Mouse (Mus musculus) hindlimb bud, embryonic 11.5 days (tissue): ENCODE results near the gene Mif4gd.
A peak's percentile ranks its signal among the peaks of the same experiment; 100 is the strongest.

Experiments used
- DNase-seq: peaks from one replicate; pipeline ENCODE4 v3.0.0-alpha.2; 2012; ENCODE audit warnings: low read depth, low spot score; ENCODE audit errors: extremely low spot score

Mif4gd gene

DNA sequence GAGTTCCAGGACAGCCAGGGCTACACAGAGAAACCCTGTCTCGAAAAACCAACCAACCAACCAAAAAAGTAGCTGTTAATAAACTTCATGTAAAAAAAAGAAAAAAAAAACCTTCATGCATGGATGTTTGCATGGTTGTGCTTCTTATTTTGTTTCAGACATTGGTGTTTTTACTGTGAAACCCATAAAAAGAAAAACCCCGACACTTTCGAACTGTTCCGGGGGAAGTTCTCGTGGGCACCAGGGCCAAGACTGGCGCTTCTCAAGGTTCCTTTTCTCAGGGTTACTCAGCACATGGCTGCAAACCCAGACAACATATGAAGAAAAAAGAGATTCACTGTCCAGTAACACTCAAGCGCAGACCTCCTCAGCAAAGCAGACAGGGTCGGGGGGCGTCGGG lies 20.1 kb upstream of the Mif4gd start:
- no peak for DNase-seq

DNA sequence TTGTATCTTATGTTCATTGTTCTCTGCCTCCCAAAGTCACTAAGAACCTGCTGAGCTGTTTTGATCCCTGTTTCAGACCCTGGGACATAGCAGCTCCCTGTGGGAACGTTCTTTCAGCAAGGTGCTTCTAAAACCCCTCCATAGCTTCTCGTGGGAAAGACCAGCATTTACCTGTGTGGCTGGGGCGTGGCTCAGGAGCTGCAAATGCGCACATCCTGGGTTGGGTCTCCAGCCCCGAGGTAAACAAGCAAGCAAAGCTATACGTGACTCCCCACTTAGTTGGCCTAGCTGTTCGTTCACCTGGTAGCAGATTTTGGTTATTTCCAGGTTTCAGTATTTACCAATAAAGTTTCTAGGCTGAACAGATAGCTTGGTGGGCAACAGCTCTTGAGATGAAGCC lies 19.5 kb upstream of the Mif4gd start:
- DNase-seq, result no peak

DNA sequence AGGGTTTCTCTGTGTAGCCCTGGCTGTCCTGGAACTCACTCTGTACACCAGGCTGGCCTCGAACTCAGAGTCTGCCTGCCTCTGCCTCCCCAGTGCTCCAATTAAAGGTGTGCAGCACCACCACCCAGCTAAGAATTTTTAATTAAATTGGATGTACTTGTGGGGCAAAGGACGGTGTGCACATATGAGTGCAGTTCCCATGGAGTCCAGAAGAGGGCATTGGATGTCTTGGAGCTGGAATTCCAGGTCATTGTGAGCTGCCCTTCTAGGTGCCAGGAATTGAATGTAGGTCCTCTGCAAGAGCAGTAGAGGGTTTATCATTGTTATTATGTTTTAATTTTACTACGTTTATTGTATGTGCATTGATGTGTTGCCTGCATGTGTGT lies 18.7 kb upstream of the Mif4gd start:
- no peak for DNase-seq

DNA sequence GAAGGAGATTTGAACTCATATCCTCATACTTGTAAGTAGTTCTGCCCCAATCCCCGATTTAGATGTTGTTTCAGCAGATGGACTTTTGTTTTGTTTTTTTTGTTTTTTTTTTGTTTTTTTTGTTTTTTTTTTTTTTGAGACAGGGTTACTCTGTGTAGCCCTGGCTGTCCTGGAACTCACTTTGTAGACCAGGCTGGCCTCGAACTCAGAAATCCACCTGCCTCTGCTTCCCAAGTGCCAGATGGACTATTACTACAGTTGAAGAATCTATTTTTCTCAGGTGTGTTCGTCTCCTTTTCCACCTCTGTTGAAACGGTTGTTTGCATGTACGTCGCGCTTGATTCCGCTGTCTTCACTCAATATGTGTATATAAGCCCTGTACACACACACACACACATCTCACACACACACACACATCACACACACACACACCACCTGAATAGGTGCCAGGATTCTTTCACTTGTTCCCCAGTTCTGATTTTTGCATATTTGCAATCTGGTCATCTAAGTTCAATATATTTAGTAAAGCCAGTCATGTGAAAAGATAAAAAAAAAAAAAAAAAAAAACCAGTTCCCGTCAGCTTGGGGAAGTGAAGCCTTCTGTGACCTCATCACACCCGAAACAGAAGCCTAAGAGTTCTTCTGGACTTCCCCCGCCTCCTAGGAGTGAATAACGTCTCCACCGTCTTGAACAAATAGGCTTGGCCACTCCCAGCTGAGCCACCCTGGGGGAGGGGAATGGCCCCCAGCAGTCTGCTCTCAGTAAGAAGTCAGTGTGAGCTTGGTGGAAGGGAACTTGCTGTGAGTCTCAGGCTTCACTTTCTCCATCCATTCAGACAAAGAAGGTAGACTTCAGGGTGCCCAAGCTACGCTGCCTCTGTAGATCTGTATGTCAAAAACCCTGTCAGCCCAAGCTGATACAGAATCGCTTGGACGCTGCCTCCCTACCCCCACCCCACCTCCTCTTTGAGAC lies 18.0 kb upstream of the Mif4gd start:
- DNase-seq, result no peak

DNA sequence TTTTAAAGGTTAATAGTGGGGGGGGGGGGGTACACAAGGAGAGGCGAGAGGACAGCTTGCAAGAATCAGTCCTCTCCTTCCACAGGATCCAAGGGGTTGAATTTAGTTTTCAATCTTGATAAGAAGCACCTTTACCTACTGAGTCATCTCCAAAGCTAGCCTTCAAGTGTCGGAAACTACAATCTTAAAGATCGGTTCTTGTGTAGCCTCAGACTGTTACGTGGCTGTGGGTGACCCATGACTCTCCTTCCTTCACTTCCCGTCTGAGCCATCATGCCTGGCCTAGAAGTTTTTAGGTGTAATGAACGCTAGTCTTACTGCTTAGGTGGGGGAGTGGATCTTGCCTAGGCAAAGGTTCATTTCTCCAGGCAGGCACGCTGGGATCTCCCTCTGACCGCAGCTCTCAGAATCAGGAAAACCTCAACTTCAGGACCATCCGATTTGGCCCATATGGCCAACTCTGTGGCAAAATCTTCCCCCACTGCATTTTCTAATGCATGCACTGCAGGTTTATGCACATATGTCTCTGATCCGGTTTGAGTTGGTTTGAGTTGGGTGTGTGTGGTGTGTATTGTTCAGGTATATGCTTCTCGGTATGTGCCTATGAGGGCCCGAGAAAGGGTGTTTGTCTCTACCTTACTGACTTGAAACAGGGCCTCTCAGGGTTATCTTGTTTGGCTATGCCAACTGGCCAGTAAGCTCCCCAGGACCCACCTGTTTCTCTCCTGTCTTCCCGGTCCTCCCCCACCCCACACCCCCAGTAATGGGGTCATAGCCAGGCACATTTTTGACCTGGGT lies 17.2 kb upstream of the Mif4gd start:
- DNase-seq, result no peak

DNA sequence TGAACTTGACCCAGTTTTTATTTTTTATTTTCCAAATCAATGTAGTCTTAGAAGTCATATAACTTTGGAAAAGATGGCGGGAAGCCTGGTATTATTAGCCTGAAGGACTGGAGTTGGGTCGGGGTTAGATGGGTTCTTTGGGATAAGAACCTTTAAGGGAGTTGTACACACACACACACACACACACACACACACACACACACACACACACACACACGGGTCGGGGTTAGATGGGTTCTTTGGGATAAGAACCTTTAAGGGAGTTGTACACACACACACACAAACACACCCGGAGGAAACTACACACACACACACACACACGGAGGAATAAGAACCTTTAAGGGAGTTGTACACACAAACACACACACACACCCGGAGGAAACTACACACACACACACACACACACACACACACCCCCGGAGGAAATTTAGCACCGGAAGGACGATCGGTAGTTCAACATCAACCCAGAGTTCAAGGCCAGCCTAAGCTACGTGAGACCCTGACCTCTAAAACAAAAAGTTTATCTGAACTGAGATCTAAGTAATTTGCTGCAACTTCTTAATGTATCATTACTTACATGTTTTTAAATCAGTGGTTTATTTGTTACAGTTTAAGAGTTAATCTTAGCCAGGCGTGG lies 15.8 kb upstream of the Mif4gd start:
- DNase-seq, result no peak

DNA sequence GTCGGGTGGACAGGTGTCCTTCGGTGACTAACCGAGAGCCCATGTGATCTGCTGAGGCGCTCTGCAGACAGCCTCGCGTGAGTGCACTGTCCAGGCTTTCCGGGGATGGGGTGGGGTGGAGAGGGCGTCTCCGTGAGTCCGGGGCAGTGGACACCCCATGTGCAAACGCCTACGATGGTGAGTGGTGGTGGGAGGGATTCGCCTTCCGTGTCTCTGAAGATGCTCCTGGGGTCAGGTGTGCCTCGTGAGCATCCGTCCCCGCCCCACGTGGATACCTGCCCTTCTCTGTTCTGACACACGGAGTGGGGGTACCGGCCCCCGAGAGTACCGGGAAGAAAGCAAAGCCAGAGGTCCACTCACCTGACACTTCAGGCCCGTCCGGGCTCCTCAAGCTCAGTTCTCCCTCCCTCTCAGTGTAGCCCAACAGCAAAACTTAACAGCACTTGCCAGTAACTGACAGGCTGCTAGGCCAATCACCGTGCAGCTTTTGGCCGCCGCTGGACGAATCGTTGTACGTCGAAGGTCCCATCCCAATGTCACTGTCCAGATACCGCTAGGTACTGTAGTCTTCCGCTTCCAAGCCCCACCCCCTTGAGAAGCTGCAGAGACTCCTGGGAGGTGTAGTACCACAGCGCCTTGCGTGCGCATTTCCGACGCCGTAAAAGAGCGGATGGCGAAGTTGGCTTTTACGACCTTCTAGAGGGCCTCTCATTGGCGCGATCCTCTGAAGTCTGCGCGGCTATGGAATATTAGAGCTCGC lies 15.1 kb upstream of the Mif4gd start, which contains the start of gene Slc25a19:
Gene Slc25a19 (minus strand): TSS at position 591 of the 760 bp plus-strand sequence.
- DNase-seq, result peak; percentile 97

DNA sequence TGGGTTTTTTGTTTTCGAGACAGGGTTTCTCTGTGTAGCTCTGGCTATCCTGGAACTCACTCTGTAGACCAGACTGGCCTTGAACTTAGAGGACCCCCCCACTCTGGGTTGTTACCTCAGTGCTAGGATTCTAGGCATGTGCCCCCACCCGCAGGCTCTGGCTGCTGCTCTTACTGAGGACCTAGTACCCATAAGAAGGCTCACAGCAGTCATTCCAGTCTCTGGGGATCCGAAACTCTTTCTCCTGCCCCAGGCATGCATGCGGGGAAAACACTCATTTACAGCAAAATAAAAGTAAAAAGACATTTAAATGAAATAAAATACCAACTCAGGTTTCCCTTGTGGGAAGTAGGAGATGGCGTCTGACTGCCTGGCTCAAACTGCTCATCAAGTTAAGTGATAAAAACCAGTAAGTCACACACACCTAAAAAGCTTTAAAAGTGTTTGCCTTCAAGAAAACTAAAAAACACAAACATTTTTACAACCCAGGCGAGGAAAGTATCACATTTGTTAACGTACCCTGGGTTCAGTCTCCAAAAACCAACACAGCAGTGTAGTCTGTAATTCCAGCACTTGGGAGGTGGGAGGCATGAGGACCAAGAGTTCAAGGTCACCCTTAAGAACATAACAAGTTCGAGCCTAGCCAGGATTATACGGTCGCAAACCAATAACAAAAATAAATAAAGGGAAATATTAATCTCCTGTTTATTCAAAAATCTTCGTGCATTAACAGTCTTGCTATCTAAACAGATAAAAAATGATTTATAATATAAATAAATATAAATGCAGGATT lies 14.3 kb upstream of the Mif4gd start:
- no peak for DNase-seq

DNA sequence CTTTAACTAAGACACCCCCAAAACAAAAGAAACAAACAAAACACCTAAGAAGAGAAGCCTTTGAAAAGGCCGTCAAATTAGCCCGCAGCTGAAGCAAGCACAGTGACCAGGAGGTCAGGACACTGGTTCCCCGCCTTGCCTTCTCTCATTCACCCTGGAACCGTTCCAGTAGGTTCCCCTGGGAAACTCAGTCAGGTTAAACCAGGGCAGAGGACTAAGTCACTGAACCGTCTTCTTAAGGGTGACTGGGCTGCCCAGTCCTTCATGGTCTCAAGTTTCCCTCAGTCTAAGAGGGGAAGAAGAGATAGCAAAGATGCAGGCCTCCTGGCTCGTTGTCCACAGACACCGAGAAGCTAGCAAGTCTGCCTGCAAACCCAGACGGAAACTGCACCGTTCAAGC lies 13.1 kb upstream of the Mif4gd start:
- DNase-seq, result no peak

DNA sequence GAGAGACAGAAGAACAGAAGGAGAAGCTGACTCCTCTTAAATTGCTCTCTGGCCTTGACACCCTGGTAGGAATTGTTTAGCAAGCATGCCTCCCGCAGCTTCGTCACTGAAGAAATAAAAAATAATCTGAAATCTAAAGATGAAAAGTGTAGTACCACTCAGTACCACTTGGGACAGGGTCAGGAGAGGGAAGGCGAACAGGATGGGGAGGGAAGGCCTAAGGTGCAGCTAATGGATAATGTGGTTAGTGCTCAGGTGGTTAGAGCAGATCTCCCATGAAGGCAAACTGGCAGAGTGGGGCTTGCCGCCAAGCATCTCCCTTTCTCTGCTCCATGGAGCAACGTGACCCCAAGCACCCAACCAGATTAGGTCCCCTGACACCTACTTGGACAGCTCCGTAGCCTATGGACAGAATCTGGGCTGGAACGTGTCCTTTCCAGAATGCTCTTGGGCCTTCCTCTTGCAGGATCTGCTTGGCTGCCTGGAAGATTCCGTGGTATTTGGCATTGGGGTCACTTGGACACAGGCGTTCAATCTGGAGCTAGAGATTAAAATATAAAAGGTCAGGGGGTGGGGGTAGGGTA lies 10.8 kb upstream of the Mif4gd start:
- no peak for DNase-seq

DNA sequence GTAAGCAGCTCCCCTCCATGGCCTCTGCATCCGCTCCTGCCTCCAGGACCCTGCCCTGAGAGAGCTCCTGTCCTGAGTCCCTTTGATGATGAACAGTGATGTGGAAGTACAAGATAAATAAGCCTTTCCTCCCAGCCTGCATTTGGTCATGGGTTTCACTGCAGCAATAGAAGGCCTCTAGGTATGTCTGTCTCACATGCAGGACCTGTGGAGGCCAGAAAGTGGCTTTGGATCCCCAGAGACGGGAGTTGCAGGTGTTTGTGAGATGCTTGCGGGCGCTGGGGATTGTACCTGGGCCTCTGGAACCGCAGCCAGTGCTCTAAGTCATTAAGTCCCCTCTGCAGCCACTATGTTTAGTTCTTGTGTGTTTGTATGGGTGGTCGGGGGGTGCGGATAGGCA lies 7.2 kb upstream of the Mif4gd start:
- DNase-seq, result no peak

DNA sequence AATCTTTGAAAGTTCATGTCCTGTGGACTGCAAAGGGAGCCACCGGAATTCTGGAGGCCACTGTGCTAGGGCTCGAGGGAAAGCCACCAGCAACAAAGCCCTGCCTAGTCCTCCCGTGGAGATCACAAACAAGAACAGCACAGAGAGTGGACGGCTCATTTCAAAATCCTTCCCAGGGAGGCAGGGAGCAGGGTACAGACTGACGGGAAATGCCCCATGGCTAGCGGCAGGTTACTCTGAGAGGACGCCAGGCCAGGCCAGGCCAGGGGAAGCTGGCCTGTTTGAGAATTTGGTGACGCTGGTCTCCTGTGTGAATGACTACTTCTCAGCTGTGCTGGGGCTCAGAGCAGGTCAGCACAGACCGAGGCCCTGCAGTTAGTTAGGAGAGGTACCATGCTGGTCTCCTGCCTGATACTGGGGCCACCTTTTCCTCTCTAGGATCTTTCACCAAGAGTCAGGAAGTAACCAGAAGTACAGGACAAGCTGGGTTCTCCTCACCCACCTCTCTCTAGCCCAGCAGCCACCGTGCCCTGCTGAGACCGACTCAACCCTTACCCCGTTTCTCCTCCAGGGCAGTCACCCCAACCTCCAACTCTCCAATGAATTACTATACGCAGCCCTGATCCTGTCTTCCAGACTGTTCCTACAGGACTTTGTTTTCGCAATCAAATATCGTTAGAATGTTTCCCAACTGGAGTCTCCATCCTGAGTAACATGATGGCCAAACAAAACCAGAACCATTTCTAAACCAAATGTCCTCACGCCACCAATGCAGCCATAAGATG lies 6.2 kb upstream of the Mif4gd start:
- no peak for DNase-seq

DNA sequence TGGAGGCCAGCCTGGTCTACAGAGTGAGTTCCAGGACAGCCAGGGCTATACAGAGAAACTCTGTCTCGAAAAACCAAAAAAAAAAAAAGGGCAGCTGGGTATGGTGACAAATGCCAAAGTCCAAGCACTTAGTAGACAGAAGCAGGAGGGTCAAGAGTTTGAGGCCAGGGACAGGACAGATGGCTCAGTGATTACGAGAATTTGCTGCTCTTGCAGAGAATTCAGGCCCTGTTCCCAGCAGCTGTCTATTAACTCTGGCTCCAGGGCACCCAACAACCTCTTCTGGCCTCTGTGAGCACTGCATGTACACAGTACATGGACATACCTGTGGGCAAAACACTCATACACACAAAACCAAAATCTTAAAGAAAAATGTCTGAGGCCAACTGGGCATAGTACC lies 5.2 kb upstream of the Mif4gd start:
- no peak for DNase-seq

DNA sequence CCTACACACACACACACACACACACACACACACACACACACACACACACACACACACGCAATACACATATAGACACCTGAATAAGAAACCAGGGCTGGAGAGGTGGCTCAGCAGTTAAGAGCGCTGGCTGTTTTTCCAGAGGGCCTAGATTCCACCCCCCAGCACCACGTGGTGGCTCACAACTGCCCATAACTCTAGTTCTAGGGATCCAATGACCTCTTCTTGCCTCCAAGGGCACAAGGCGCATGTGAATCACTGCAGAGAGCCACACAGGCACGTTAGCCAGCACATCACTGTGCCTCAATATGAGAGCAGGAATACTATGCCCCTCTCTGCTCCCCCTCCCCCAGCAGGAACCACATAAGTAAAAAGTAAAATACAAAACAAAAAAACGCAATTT lies 4.1 kb upstream of the Mif4gd start:
- DNase-seq, result no peak

DNA sequence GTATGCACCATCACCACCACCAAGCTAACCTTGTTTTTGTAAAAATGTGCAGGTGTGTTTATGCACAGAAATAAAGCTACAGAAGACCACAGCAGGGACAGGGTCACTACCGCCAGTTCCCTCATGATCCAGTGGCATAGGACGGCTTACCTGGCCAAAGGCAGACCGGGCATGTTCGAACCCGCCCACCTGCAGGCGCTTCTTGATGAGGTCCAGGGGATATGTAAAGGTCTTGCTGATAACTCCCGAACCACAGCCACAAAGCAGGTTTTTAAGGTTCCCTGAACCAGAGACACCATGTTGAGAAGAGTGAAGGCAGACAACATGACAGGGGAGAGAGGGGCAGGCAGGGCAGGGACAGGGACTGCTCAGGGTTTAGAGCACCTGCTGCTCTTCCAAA lies 3.6 kb upstream of the Mif4gd start:
- no peak for DNase-seq

DNA sequence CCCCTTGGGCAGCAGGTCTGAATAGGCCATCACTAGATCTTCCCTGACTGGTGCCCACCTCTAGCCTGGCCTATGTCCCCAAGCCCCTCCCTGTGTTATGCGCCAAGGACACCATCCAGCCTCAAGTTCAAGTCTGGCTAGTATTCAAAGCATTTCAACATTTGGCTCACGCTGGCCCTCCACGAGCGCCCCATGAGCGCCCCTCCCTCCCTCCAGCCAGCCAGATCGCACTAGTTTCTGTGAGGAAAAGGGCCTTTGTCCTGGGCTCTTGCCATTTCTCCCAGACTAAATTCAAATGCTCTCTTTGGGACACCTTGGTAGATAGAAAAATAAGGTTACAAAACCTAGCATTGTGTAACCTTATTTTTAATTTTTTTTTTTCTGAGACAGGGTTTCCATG lies 3.1 kb upstream of the Mif4gd start:
- DNase-seq, result no peak

DNA sequence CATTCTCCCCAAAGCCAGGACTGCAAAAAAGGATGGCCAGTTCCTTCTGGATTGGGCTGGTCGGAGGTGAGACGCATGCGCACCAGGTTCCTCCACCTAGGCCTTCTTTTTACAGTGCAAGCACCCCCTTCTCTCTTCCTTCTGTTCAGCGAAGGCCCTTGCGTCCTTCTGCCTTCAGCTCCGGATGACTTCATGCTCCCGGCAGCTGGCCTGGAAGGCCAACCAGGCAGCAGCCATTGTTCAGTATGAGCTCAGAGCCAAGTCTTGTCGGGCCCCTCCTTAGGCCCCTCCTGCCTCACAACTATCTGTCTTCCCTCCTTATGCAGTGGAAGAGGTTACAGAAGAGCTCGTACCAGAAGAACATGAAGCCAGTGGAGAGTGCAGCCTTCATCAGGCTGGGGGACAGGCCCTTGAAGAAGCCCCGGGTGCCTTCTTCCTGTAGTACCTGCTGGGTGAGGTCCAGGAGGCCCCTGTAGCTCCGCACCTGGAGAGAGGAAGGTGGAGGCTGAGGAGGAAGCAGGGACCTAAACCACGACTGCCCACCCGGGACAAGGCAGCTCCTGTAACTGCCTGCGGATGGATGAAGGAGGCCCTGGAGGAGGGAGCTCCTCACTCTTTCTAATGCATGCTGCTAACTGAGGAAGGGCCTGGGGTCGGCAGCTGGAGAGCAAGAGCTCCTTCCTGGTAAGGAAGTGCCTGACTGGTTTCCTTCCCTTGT lies 2.5 kb upstream of the Mif4gd start:
- DNase-seq, result no peak
